Mouse (Mus musculus) kidney, adult 2 months (tissue): Measurements from ENCODE around the gene Rbm8a. TPM values are rescaled to one million over a fixed set of nuclear protein-coding genes. Genes with fewer than 3 reads are reported as not detected.
"Not testable (repeated sequence)": the region's sequence is repeated elsewhere in the genome, so short reads cannot be mapped to it uniquely, and the experiment has no call there.

ENCODE experiments used
- DNase-seq: peaks from one replicate; pipeline ENCODE4 v3.0.0; 2021
- H3K27ac ChIP-seq: fragments of 200-500 bp; 2 replicates; pipeline ENCODE4 v1.5.1; 2012; ENCODE audit warnings: low read depth, low read length, control low read depth, inconsistent platforms; ENCODE audit not compliant: insufficient read depth
- H3K27me3 ChIP-seq: fragments of 200-500 bp; replicated peaks from 2 replicates; pipeline ENCODE4 v1.6.1; 2012; ENCODE audit warnings: mild to moderate bottlenecking, moderate library complexity, low read length, inconsistent platforms; ENCODE audit not compliant: control insufficient read depth, insufficient read depth
- H3K36me3 ChIP-seq: fragments of 200-500 bp; 2 replicates; pipeline ENCODE4 v1.6.1; 2012; ENCODE audit warnings: mild to moderate bottlenecking, moderate library complexity, low read length, inconsistent platforms; ENCODE audit not compliant: control insufficient read depth, insufficient read depth
- H3K4me1 ChIP-seq: fragments of 200-500 bp; 2 replicates; pipeline ENCODE4 v1.6.1; 2011; ENCODE audit warnings: low read length; ENCODE audit not compliant: control insufficient read depth, insufficient read depth
- H3K4me3 ChIP-seq: fragments of 200-500 bp; 2 replicates; pipeline ENCODE4 v1.5.1; 2011; ENCODE audit warnings: mild to moderate bottlenecking, low read depth, low read length, control low read depth; ENCODE audit not compliant: insufficient read depth
- CTCF ChIP-seq: fragments of 200-500 bp; conservative IDR thresholded peaks from 2 replicates; pipeline ENCODE4 v1.5.1; 2011; ENCODE audit warnings: low read depth, mild to moderate bottlenecking, control low read depth, low read length, moderate library complexity, mixed read lengths; ENCODE audit not compliant: insufficient read depth, insufficient read length
- POLR2A ChIP-seq: fragments of 200-500 bp; IDR thresholded peaks from one replicate; pipeline ENCODE4 v1.6.1; 2011; ENCODE audit warnings: low read depth, low read length, control low read depth
- WGBS: fragments of 180-500 bp; shearing (Covaris S2); methylation state at CpG from one replicate; pipeline ENCODE4 v1.1.7; 2018; 5-methylcytosine and 5-hydroxymethylcytosine counted together
- polyA plus RNA-seq: library from polyadenylated mRNA; depleted of rRNA; stranded (reverse); fragments of >200 nt; gene quantifications from 2 replicates; pipeline ENCODE4 v1.2.3, GENCODE M21; 2012

Gene Rbm8a
- polyA plus RNA-seq, 1 experiment: 16.1 TPM

- no peaks in the 10 kb centered on the region for H3K4me1 ChIP-seq
- no peak overlapping the region for H3K4me3 ChIP-seq
- H3K27me3 ChIP-seq: 0 out of 2 replicates have a peak, but pooled peaks cover 1% of the 10 kb centered on the region
- 97% methylated on average over 3 of the region's 3 CpGs for WGBS
- TF ChIP-seq CTCF (no peak), POLR2A (no peak)
- no peak overlapping the region for H3K27ac ChIP-seq
- H3K36me3 ChIP-seq: no peaks in the 10 kb centered on the region
- DNase-seq: no peak
Measured at GRCm38 (mm10) chr3:96599411-96599810, 30.3 kb upstream of the Rbm8a start.

GRCm38 (mm10) chr3:96600639-96601250 is 29.0 kb upstream of the Rbm8a start, which contains the start of gene Lix1l:
Lix1l (plus strand) TSS chr3:96601149.
- TF ChIP-seq CTCF (no peak), POLR2A (no peak)
- DNase-seq: peak; percentile 96
- WGBS: 1% methylated on average over 27 of the region's 27 CpGs
- Histone ChIP-seq H3K27me3 (0 out of 2 replicates have a peak, but pooled peaks cover 1% of the 10 kb centered on the region), H3K4me1 (no peaks in the 10 kb centered on the region), H3K36me3 (no peaks in the 10 kb centered on the region), H3K27ac (peak within 1 kb of the TSS; percentile 61; the same call in 1 of the 2 replicates), H3K4me3 (peak within 1 kb of the TSS; percentile 62)

- H3K27me3 ChIP-seq: 0 out of 2 replicates have a peak, but pooled peaks cover 1% of the 10 kb centered on the region
- H3K36me3 ChIP-seq: no peaks in the 10 kb centered on the region
- peak overlapping the region; percentile 62 for H3K4me3 ChIP-seq
- 3% methylated on average over 39 of the region's 40 CpGs for WGBS
- TF ChIP-seq POLR2A (peak; percentile 35), CTCF (no peak)
- H3K4me1 ChIP-seq: no peaks in the 10 kb centered on the region
- H3K27ac ChIP-seq: peak overlapping the region; percentile 61; the same call in 1 of the 2 replicates
- DNase-seq: peak; percentile 83
Measured at GRCm38 (mm10) chr3:96601251-96601787, 28.4 kb upstream of the Rbm8a start.

- peak overlapping the region; percentile 61 for H3K27ac ChIP-seq
- peak; percentile 43 for DNase-seq
- H3K27me3 ChIP-seq: 0 out of 2 replicates have a peak, but pooled peaks cover 1% of the 10 kb centered on the region
- 36% methylated on average over 10 of the region's 10 CpGs for WGBS
- no peak overlapping the region; the same call in 1 of the 2 replicates for H3K4me3 ChIP-seq
- no peaks in the 10 kb centered on the region for H3K4me1 ChIP-seq
- no peaks in the 10 kb centered on the region for H3K36me3 ChIP-seq
- TF ChIP-seq POLR2A (no peak), CTCF (no peak)
Measured at GRCm38 (mm10) chr3:96601941-96602703, 27.6 kb upstream of the Rbm8a start.

GRCm38 (mm10) chr3:96602704-96603084 is 27.0 kb upstream of the Rbm8a start:
- Histone ChIP-seq H3K4me1 (no peaks in the 10 kb centered on the region), H3K27me3 (0 out of 2 replicates have a peak, but pooled peaks cover 1% of the 10 kb centered on the region), H3K4me3 (no peak overlapping the region), H3K36me3 (no peaks in the 10 kb centered on the region), H3K27ac (peak overlapping the region; percentile 49; the same call in 1 of the 2 replicates)
- no peak for DNase-seq
- 17% methylated on average over 5 of the region's 5 CpGs for WGBS
- TF ChIP-seq POLR2A (no peak), CTCF (no peak)

GRCm38 (mm10) chr3:96603311-96603710 is 26.4 kb upstream of the Rbm8a start:
- TF ChIP-seq CTCF: no peak
- TF ChIP-seq POLR2A: no peak
- Histone ChIP-seq H3K27me3 (no peaks in the 10 kb centered on the region), H3K36me3 (no peaks in the 10 kb centered on the region), H3K27ac (no peak overlapping the region), H3K4me1 (no peaks in the 10 kb centered on the region), H3K4me3 (no peak overlapping the region)
- WGBS: 45% methylated on average over 5 of the region's 5 CpGs
- no peak for DNase-seq

- H3K4me1 ChIP-seq, H3K4me3 ChIP-seq, DNase-seq, H3K27ac ChIP-seq, H3K36me3 ChIP-seq, H3K27me3 ChIP-seq: not testable (repeated sequence)
- WGBS: 92% methylated on average over 4 of the region's 4 CpGs
Measured at GRCm38 (mm10) chr3:96606007-96606406, 23.7 kb upstream of the Rbm8a start.
